Mouse (Mus musculus) midbrain, postnatal 0 days (tissue): ENCODE results near the gene Ctnna2. TPM values are rescaled to one million over a fixed set of nuclear protein-coding genes. Genes with fewer than 3 reads are reported as not detected.

ENCODE experiments used
- ATAC-seq: fragments of 200-750 bp; cut with Nextera tagmentation; 2 replicates; pipeline ENCODE4 v1.8.0; 2017; ENCODE audit warnings: moderate number of reproducible peaks, mild to moderate bottlenecking, moderate TSS enrichment, moderate library complexity; ENCODE audit not compliant: low FRiP score
- DNase-seq: peaks from one replicate; pipeline ENCODE4 v3.0.0-alpha.2; 2015; ENCODE audit warnings: low spot score
- H3K27ac ChIP-seq: fragments of 300-500 bp; sonication (generic); 2 replicates; pipeline ENCODE4 v1.5.1; 2014; ENCODE audit warnings: low read depth, mild to moderate bottlenecking, low read length, mixed read lengths
- H3K27me3 ChIP-seq: fragments of 300-500 bp; sonication (generic); 2 replicates; pipeline ENCODE4 v1.6.1; 2014; ENCODE audit warnings: low read length, control low read depth, mixed read lengths; ENCODE audit not compliant: insufficient read depth
- H3K36me3 ChIP-seq: fragments of 300-500 bp; sonication (generic); 2 replicates; pipeline ENCODE4 v1.6.1; 2014; ENCODE audit warnings: low read length, control low read depth, mixed read lengths; ENCODE audit not compliant: insufficient read depth
- H3K4me1 ChIP-seq: fragments of 300-500 bp; sonication (generic); 2 replicates; pipeline ENCODE4 v1.6.1; 2014; ENCODE audit warnings: mild to moderate bottlenecking, control low read depth, antibody characterized with exemption, low read length, mixed read lengths; ENCODE audit not compliant: insufficient read depth
- H3K4me2 ChIP-seq: fragments of 300-500 bp; sonication (generic); 2 replicates; pipeline ENCODE4 v1.6.1; 2014; ENCODE audit warnings: low read depth, mild to moderate bottlenecking, low read length, mixed read lengths; ENCODE audit not compliant: poor library complexity, severe bottlenecking
- H3K4me3 ChIP-seq: fragments of 300-500 bp; sonication (generic); 2 replicates; pipeline ENCODE4 v1.5.1; 2014; ENCODE audit warnings: low read depth, mild to moderate bottlenecking, low read length, moderate library complexity
- H3K9ac ChIP-seq: fragments of 300-500 bp; sonication (generic); replicated peaks from 2 replicates; pipeline ENCODE4 v1.6.1; 2014; ENCODE audit warnings: mild to moderate bottlenecking, low read length, moderate library complexity, mixed read lengths; ENCODE audit not compliant: poor library complexity, severe bottlenecking
- H3K9me3 ChIP-seq: fragments of 300-500 bp; sonication (generic); 2 replicates; pipeline ENCODE4 v1.6.1; 2016; ENCODE audit warnings: low read length, control low read depth
- CTCF ChIP-seq: IDR thresholded peaks from 2 replicates; pipeline ENCODE4 v1.5.1; 2016; ENCODE audit warnings: antibody characterized with exemption, mild to moderate bottlenecking
- WGBS: fragments of 180-500 bp; shearing (Covaris S2); extraction: QIAGEN DNeasy Blood & Tissue Kit; methylation state at CpG from one replicate; pipeline ENCODE4 v1.1.7; 2014; 5-methylcytosine and 5-hydroxymethylcytosine counted together
- polyA plus RNA-seq: library from polyadenylated mRNA; unstranded; fragments of >200 nt; fragmentation: Nextera tagmentation; extraction: Ambion mirVana; gene quantifications from 2 replicates; pipeline ENCODE4 v1.2.1, GENCODE M21; 2015
- total RNA-seq: library from RNA; depleted of rRNA; stranded (reverse); fragments of >200 nt; gene quantifications from 2 replicates; pipeline ENCODE4 v1.2.3, GENCODE M21; 2014

Ctnna2 gene
- total and polyA plus RNA-seq, 2 experiments from 2014 or later, result 108 to 208 TPM

GRCm38 (mm10) chr6:77962011-77962410 lies 17.5 kb downstream of the Ctnna2 start:
- ATAC-seq (no peak), DNase-seq (no peak)
- H3K4me3 ChIP-seq, result no peak overlapping the region
- H3K9me3 ChIP-seq, result no peaks in the 10 kb centered on the region
- 94% methylated on average over 1 of the region's 1 CpGs for WGBS
- H3K27ac ChIP-seq, result no peak overlapping the region
- H3K36me3 ChIP-seq, result no peaks in the 10 kb centered on the region
- H3K4me2 ChIP-seq, result no peak overlapping the region
- H3K9ac ChIP-seq, result no peak overlapping the region
- peaks cover 5% of the 10 kb centered on the region; the same call in 1 of the 2 replicates for H3K4me1 ChIP-seq
- TF ChIP-seq CTCF, result no peak
- H3K27me3 ChIP-seq, result no peaks in the 10 kb centered on the region

GRCm38 (mm10) chr6:77951276-77951675 lies 28.2 kb downstream of the Ctnna2 start:
- DNase-seq, result no peak
- ATAC-seq, result no peak
- 62% methylated on average over 4 of the region's 4 CpGs for WGBS
- H3K36me3 ChIP-seq, result no peaks in the 10 kb centered on the region
- no peaks in the 10 kb centered on the region for H3K9me3 ChIP-seq
- H3K9ac ChIP-seq, result no peak overlapping the region
- H3K4me1 ChIP-seq, result no peaks in the 10 kb centered on the region
- no peak overlapping the region for H3K4me2 ChIP-seq
- H3K27me3 ChIP-seq, result no peaks in the 10 kb centered on the region
- no peak overlapping the region for H3K27ac ChIP-seq
- no peak for TF ChIP-seq CTCF
- H3K4me3 ChIP-seq, result no peak overlapping the region

GRCm38 (mm10) chr6:77950690-77951089 lies 28.8 kb downstream of the Ctnna2 start:
- Histone ChIP-seq H3K36me3 (no peaks in the 10 kb centered on the region), H3K4me3 (no peak overlapping the region), H3K27me3 (no peaks in the 10 kb centered on the region), H3K4me1 (no peaks in the 10 kb centered on the region), H3K9ac (no peak overlapping the region), H3K27ac (no peak overlapping the region), H3K4me2 (no peak overlapping the region), H3K9me3 (no peaks in the 10 kb centered on the region)
- no peak for TF ChIP-seq CTCF
- DNase-seq (no peak), ATAC-seq (peak; percentile 27; the same call in 1 of the 2 replicates)
- WGBS, result 88% methylated on average over 2 of the region's 2 CpGs

GRCm38 (mm10) chr6:77929375-77929774 lies 50.1 kb downstream of the Ctnna2 start:
- Histone ChIP-seq H3K4me3 (no peak overlapping the region), H3K9ac (no peak overlapping the region), H3K4me2 (no peak overlapping the region), H3K36me3 (no peaks in the 10 kb centered on the region), H3K4me1 (no peaks in the 10 kb centered on the region), H3K9me3 (no peaks in the 10 kb centered on the region), H3K27me3 (no peaks in the 10 kb centered on the region), H3K27ac (no peak overlapping the region)
- WGBS, result 84% methylated on average over 3 of the region's 3 CpGs
- ATAC-seq, result no peak
- TF ChIP-seq CTCF, result no peak
- DNase-seq, result no peak

GRCm38 (mm10) chr6:77873150-77873549 lies 106.3 kb downstream of the Ctnna2 start:
- no peaks in the 10 kb centered on the region for H3K27me3 ChIP-seq
- H3K4me3 ChIP-seq, result no peak overlapping the region
- H3K9ac ChIP-seq, result no peak overlapping the region
- no peak overlapping the region for H3K4me2 ChIP-seq
- H3K9me3 ChIP-seq, result no peaks in the 10 kb centered on the region
- no peak for ATAC-seq
- DNase-seq, result no peak
- H3K4me1 ChIP-seq, result no peaks in the 10 kb centered on the region
- TF ChIP-seq CTCF, result 0 out of 2 replicates have a peak, but pooled peaks have one; percentile 27
- H3K27ac ChIP-seq, result no peak overlapping the region
- H3K36me3 ChIP-seq, result no peaks in the 10 kb centered on the region
- 96% methylated on average over 2 of the region's 2 CpGs for WGBS

GRCm38 (mm10) chr6:77869313-77869712 lies 110.2 kb downstream of the Ctnna2 start:
- DNase-seq (no peak), ATAC-seq (no peak)
- Histone ChIP-seq H3K27me3 (no peaks in the 10 kb centered on the region), H3K9me3 (no peaks in the 10 kb centered on the region), H3K27ac (no peak overlapping the region), H3K4me1 (no peaks in the 10 kb centered on the region), H3K9ac (no peak overlapping the region), H3K36me3 (no peaks in the 10 kb centered on the region), H3K4me2 (no peak overlapping the region), H3K4me3 (no peak overlapping the region)
- TF ChIP-seq CTCF, result no peak
- WGBS, result 22% methylated on average over 2 of the region's 2 CpGs
